Mouse (Mus musculus): ENCODE measurements around the gene Samd15.
"Not testable (repeated sequence)": the region's sequence is repeated elsewhere in the genome, so short reads cannot be mapped to it uniquely, and the experiment has no call there.

Samd15 gene

DNA sequence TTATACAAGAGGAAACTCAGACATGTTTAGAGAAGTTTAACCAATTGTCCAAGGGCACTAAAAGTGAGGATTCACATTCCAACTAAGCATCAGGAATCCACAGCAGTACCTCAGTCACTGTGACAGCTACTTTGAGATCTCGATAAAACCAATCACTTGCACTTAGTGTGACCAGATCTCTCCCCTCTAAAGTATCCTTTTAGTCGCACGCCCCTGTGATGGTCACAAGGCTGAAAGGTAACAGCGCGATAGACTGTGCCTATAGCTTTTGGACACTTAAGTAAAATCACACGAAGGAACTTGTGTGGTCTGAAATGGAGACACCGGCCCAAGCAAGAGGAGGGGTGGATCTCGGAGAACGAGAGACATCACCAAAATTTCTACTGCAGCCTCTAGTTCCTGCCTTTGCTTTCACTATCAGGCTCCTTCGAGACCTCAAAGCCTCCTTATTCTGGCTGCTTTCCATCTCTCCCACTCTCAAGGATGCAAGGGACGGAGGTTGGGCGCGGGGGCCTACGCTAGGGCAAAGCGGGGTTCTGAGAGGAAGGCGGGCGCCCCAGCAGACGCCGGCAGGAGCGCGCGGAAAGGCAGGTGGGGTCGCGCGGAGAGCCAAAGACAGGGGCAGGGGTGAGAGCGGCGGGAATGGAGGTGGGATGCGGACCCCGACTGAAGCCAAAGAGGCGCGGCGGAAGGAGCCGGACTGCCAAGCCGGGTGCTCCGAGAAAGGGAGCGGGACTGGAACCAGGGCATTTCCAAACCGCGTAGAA lies at the start of gene Samd15:
Samd15 (plus strand) TSS at position 518 of the 767 bp plus-strand sequence.
- in situ Hi-C loops (cut with MboI; ENCODE audit: low sequenced_read_pairs), result no loop called here

GRCm38 (mm10) chr12:87154448-87154847 lies 45.1 kb upstream of the Samd15 start:
- in situ Hi-C loops (cut with MboI; ENCODE audit: low sequenced_read_pairs), result not testable (repeated sequence)

GRCm38 (mm10) chr12:87157361-87157760 lies 42.2 kb upstream of the Samd15 start:
- in situ Hi-C loops (cut with MboI; ENCODE audit: low sequenced_read_pairs), result no loop called here

GRCm38 (mm10) chr12:87158099-87158498 lies 41.4 kb upstream of the Samd15 start:
- in situ Hi-C loops (cut with MboI; ENCODE audit: low sequenced_read_pairs), result no loop called here

DNA sequence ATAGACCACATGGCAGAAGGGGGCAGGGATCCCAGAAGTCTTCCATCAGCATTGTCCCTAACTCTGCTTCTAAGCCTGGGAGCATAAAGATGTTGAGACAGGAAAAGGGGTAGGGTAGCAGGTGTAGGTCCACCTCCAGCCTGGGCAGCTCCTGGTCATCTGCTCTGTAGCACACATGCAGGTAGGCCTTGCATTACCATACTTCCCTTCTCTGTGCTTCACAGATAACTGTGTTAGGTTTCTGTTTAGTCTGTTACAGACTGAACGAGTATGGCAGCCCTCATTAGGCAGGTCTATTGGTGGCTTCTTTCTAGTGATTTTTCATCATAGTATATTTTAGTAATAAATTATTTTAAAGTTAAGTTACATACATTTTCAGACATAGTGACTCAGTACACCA lies 39.2 kb upstream of the Samd15 start:
- in situ Hi-C loops (cut with MboI; ENCODE audit: low sequenced_read_pairs), result no loop called here

GRCm38 (mm10) chr12:87160815-87161214 lies 38.7 kb upstream of the Samd15 start:
- in situ Hi-C loops (cut with MboI; ENCODE audit: low sequenced_read_pairs), result no loop called here

GRCm38 (mm10) chr12:87175194-87175946 lies 24.2 kb upstream of the Samd15 start:
- in situ Hi-C loops (cut with MboI; ENCODE audit: low sequenced_read_pairs), result no loop called here

DNA sequence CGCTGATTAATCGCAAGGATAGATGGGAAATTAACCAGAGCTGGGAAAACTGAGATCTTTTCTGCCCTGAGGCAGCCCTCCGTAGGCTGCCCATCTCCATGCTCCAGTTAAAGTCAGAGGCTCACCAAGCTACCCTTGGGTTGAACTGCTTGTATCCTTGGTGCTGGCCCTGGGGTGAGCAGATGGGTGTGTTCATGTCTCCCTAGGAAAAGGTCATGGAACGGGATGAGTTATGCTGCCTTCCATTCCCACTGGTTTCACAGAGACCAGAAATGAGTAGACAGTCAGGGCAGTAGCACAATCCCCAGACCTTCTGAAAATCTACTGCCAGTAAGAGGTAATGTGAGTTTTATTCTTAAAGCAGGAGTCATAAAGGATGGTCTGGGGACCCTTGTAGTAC lies 21.9 kb upstream of the Samd15 start:
- in situ Hi-C loops (cut with MboI; ENCODE audit: low sequenced_read_pairs), result no loop called here

DNA sequence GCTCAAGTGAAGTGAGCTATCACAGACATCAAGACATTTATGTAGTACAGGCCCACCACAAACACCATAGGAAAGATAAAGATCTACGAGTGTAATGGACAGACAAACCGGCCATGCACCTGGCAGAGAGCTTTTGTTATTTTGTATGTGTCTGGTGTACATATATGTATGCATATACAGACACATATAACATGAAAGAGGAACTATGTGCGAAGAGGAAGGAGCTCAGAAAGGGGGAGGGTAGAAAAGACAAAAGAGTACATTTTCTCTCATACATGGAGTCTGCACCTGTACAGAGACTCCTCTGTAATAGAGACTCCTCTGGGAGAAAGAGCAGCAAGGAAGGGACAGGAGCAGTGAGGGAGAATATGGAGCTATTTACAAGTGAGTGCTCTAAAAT lies 6.5 kb upstream of the Samd15 start:
- in situ Hi-C loops (cut with MboI; ENCODE audit: low sequenced_read_pairs), result no loop called here

DNA sequence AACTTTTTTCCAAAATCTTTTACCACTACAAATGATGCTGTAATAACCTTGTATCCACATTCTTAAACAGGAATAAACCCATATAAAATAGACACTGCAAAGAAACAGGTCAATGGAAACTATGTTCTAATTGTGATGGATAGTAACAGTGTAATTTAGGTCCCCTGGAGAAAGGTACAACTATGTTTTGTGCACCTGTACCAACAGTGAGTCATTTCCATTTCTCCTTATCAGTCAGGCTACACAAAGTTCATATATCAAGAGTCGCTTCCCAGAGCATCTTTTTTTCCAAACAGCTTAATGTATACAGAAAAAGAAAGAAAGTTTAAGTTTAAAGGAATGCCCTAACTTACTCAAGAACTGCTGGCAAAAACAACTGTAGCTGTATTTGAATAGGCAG lies 4.5 kb upstream of the Samd15 start:
- in situ Hi-C loops (cut with MboI; ENCODE audit: low sequenced_read_pairs), result no loop called here

DNA sequence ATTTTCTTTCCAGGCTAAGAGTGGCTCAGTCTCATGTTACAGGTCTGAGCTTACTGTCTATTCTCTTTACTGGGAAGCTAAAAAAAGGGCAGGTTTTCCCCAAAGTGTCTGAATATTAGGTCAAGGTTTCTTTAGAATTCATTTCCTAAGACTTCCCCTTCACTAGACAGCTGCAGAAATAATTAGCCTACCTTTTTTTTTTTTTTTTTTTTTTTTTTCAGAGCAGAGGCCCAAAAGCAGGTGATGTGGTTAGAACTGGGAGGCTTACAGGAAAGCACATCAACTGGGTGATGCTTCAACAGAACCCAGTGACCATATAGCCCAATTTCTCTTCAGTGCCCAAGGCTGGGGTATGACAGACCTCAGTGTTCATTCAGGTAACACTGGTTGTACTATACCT lies 3.2 kb upstream of the Samd15 start:
- in situ Hi-C loops (cut with MboI; ENCODE audit: low sequenced_read_pairs), result no loop called here

GRCm38 (mm10) chr12:87198792-87199191 lies 731 bp upstream of the Samd15 start:
- in situ Hi-C loops (cut with MboI; ENCODE audit: low sequenced_read_pairs), result no loop called here

DNA sequence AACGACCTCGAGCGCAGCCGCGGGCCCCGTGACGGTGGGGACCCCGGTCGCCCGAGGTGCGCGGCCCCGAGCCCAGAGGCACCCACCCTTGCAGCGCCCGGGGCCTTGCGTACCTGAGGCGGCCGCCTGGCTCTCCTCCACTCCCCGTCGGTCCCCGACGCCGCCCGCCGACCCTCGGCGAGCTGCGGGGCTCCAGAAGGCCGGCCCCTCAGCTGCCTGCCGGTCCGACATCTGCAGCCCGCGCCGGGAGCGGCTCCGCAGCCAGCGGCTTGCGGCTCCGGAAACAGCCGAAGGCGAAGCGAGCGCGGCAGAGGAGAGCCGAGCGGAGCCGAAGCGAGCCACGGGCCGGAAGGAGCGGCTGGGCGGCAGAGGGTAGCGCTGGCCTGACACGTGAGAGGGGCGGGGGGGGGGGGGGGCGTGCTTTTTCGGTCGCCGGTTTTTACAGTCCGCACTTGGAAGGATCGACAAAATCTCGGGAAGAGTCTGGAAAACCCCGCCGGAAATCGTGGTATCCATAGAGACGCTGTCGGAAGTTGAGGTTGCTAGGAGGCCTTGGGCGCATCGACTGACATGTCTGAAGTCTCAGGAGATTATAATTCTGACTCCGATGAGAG lies 557 bp downstream of the Samd15 start, which contains the start of gene Tmed8:
Tmed8 (minus strand) TSS at position 482 of the 614 bp plus-strand sequence.
- in situ Hi-C loops (cut with MboI; ENCODE audit: low sequenced_read_pairs), result no loop called here

DNA sequence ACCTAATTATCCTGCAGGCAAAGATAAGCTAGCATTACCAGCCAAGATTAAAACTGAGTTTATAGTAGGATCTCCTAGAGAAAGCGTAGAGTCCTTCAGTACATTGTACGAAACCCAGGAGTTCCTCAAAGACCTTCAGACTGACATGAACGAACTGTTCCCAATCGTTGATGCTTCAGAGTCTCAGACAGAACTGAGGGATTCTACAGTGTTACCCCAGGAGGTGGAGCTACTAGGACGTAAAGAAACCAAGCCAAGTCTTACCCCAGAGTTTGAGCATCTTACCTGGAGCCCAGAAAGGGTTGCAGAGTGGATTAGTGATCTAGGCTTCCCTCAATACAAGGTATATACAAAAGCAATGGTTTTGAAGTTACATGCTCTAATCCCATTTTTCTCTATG lies 2.2 kb downstream of the Samd15 start:
- in situ Hi-C loops (cut with MboI; ENCODE audit: low sequenced_read_pairs), result no loop called here

- in situ Hi-C loops (cut with MboI; ENCODE audit: low sequenced_read_pairs), result not testable (repeated sequence)
These were observed 6.3 kb downstream of the Samd15 start for GRCm38 (mm10) chr12:87205789-87206188.

DNA sequence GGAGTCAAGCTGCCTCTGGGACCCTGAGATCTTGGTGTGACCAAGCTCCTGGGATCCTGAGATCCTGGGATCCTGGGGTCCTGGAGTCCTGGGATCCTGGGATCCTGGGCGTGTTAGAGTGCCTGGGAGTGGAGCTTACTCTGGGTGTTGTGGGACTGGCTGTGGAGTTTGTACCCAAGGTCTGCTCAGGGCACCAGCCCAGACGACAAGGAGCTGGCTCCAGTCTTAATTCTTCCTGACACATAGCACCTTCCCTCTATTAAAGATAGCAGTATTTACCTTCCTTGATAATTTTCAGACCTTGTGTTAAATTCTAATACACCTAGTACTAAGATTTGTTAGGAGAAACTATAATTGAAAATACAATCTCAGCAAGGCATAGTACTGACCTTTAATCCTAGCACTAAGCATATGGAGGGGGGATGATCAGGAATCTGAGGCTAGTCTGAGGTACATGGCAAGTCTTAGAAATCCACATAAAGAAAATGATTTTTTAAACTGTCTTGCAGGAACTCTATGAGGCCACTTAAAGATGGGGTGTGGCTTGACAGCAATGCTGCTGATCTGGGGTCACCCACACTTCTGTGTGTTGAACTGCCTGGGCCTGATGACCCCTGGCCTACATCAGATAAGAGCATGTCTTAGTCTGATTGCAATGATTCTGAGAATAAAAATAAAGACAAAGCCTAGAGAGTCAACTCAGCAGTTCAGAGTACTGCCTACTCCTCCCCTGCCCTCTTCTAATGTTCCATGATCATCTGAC lies 13.5 kb downstream of the Samd15 start:
- in situ Hi-C loops (cut with MboI; ENCODE audit: low sequenced_read_pairs), result no loop called here

DNA sequence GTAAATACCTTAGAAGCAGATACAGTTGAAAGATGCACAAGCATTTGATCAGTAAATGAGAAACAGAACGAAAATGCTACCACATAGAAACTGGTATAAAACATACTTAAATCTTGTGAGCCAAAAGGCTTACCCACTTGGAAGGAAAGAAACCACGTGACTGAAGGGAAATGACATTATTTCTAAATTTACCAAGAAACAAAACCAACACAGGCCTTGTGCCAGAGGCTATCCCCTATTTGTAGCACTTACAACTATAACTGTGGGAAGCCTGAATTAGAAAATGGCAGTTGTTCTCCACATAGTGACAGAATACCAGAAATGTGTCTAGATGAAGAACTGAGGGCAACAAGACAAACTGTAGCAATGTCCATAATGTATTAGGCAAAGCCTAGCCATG lies 16.5 kb downstream of the Samd15 start:
- in situ Hi-C loops (cut with MboI; ENCODE audit: low sequenced_read_pairs), result no loop called here

DNA sequence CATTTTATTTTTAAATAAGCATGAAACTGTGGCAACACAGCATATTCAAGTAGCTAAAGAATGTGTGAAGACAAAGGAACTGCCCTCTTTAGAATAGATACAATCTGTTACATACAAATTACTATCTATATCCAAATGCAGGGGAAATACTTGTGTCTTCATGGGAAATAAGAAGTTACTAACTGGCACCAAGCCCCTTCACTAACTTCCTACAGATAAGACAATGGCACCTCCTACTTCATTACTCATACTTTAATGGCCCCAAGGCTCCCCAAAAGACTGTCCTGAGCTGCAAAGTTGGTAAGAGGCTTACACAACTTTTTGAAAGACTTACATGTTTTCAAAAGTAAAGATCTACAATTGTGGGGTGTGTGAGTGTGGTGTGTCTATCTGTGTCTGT lies 18.1 kb downstream of the Samd15 start:
- in situ Hi-C loops (cut with MboI; ENCODE audit: low sequenced_read_pairs), result no loop called here

- in situ Hi-C loops (cut with MboI; ENCODE audit: low sequenced_read_pairs), result no loop called here
These were observed 19.8 kb downstream of the Samd15 start for GRCm38 (mm10) chr12:87219362-87219761.

DNA sequence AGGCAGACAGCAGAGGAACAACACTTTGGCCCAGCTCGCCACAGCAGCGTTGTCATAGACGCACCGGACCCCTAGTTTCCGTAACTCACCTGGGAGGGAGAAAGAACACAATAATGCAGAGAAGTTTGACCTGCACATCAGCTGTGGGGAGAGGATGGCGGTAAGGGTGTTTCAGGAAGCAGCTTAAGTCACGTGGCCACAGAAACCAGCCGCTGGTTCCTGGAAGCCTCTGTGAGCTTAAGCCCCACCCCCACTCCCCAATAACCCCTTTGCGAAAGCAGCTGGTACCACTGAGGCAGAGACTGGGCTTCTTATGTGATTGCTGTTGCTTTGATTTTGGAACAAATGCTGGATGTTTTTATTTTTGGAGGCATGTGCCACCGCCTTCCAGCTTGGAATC lies 25.4 kb downstream of the Samd15 start:
- in situ Hi-C loops (cut with MboI; ENCODE audit: low sequenced_read_pairs), result no loop called here

DNA sequence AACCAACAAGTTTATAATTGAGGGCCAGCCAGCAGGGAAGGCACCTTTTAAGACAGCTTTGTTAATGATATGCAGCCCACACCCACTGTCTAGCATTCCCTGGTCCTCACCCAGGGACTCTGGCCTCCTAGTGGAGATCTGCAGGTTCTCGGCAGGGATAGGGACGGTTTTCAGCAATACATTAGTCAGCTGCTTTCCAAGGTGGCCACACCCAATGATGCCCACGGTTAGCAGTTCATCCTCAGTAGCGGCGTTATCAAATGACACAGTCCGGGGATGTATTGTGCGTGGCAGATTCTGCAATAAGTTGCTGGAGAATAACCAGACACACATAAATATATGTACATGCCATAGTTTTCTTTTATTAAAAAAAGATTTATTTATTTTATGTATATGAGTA lies 27.3 kb downstream of the Samd15 start:
- in situ Hi-C loops (cut with MboI; ENCODE audit: low sequenced_read_pairs), result no loop called here
